Mouse (Mus musculus) stomach, embryonic 14.5 days (tissue): ENCODE measurements at regions not wholly inside any gene's neighbourhood (a gene's known extent, or its start where the extent isn't known, plus 50 kb on each side); places are given as distances from the start of the nearest gene placed in this dataset.

ENCODE experiments used
- ATAC-seq: fragments of 200-750 bp; cut with Nextera tagmentation; 2 replicates; pipeline ENCODE4 v1.8.0; 2017; ENCODE audit warnings: low read depth, moderate TSS enrichment; ENCODE audit not compliant: insufficient number of reproducible peaks, insufficient read depth, low FRiP score
- H3K27ac ChIP-seq: fragments of 300-500 bp; sonication (generic); 2 replicates; pipeline ENCODE4 v1.5.1; 2014; ENCODE audit warnings: mild to moderate bottlenecking, low read length, moderate library complexity, mixed read lengths
- H3K27me3 ChIP-seq: fragments of 300-500 bp; sonication (generic); 2 replicates; pipeline ENCODE4 v1.6.1; 2014; ENCODE audit warnings: low read length, control low read depth, mixed read lengths; ENCODE audit not compliant: control insufficient read depth, insufficient read depth
- H3K36me3 ChIP-seq: fragments of 300-500 bp; sonication (generic); 2 replicates; pipeline ENCODE4 v1.6.1; 2014; ENCODE audit warnings: mild to moderate bottlenecking, control low read depth, low read length, moderate library complexity, mixed read lengths; ENCODE audit not compliant: control insufficient read depth, insufficient read depth
- H3K4me1 ChIP-seq: fragments of 300-500 bp; sonication (generic); 2 replicates; pipeline ENCODE4 v1.6.1; 2014; ENCODE audit warnings: low read length, control low read depth, mixed read lengths; ENCODE audit not compliant: control insufficient read depth, insufficient read depth
- H3K4me2 ChIP-seq: fragments of 300-500 bp; sonication (generic); replicated peaks from 2 replicates; pipeline ENCODE4 v1.6.1; 2014; ENCODE audit warnings: low read depth, low read length, control low read depth
- H3K4me3 ChIP-seq: fragments of 300-500 bp; sonication (generic); 2 replicates; pipeline ENCODE4 v1.5.1; 2014; ENCODE audit warnings: low read depth, low read length, control low read depth
- H3K9ac ChIP-seq: fragments of 300-500 bp; sonication (generic); replicated peaks from 2 replicates; pipeline ENCODE4 v1.6.1; 2014; ENCODE audit warnings: low read depth, mild to moderate bottlenecking, control low read depth, low read length, moderate library complexity, mixed read lengths
- H3K9me3 ChIP-seq: fragments of 300-500 bp; sonication (generic); 2 replicates; pipeline ENCODE4 v1.6.1; 2016; ENCODE audit warnings: low read depth, low read length, control low read depth; ENCODE audit not compliant: control insufficient read depth
- whole genome bisulfite sequencing: fragments of 180-500 bp; shearing (Covaris S2); extraction: QIAGEN DNeasy Blood & Tissue Kit; methylation state at CpG from one replicate; pipeline ENCODE4 v1.1.7; 2014; 5-methylcytosine and 5-hydroxymethylcytosine counted together

DNA sequence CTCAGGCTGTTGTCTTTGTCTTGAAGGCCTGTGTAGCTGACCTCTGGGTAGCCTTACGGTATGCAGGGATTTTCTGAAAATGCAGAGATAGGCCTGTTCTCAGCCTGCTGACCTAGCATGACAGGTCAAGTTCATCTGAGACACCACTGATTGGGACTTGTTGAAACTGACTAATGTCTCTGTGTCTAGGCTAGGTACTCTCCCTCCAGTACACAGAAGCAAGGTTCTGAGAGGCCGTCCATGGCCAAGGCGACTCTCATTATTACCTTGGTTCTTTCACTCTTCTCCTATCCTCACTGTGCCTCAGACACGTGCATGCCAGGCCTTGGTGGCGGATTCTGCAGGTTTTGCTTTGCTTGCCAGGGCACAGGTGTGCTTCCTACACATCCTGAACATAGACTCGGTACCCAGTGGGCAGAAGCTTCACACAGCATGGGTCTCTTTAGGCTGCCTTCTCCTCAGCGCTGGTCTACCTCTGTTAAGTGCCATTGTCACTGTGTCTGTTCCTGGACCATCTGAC, 208.3 kb downstream of the Adra2a start:
- Histone ChIP-seq H3K4me2 (no peak overlapping the region), H3K9me3 (no peaks in the 10 kb centered on the region), H3K36me3 (no peaks in the 10 kb centered on the region), H3K27ac (no peak overlapping the region), H3K9ac (no peak overlapping the region), H3K4me3 (no peak overlapping the region), H3K27me3 (0 out of 2 replicates have a peak, but pooled peaks cover 3% of the 10 kb centered on the region), H3K4me1 (no peaks in the 10 kb centered on the region)
- ATAC-seq, result no peak
- 85% methylated on average over 7 of the region's 7 CpGs for WGBS

DNA sequence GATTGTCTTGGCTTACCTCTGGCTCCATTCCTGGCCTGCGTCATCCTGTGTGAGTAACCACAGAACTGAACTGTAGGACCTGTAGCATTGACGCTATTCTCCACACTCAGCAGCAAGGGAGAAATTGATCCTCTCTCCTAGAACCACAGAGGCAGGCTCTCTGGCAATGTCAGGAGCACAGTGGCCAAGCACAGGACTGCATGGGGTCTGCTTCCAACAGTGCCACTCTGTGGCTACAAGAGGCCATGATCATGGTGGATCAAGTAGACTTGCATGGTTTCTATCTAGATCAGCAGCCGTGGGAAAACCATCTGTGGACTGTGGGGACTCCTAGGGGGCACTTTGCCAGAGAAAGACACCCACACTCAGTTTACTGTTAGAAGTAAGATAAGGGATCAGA, 213.9 kb downstream of the Adra2a start:
- Histone ChIP-seq H3K27ac (no peak overlapping the region), H3K27me3 (0 out of 2 replicates have a peak, but pooled peaks cover 3% of the 10 kb centered on the region), H3K36me3 (no peaks in the 10 kb centered on the region), H3K4me2 (no peak overlapping the region), H3K4me1 (no peaks in the 10 kb centered on the region), H3K4me3 (no peak overlapping the region), H3K9me3 (no peaks in the 10 kb centered on the region), H3K9ac (no peak overlapping the region)
- WGBS, result 86% methylated on average over 3 of the region's 3 CpGs
- no peak for ATAC-seq

DNA sequence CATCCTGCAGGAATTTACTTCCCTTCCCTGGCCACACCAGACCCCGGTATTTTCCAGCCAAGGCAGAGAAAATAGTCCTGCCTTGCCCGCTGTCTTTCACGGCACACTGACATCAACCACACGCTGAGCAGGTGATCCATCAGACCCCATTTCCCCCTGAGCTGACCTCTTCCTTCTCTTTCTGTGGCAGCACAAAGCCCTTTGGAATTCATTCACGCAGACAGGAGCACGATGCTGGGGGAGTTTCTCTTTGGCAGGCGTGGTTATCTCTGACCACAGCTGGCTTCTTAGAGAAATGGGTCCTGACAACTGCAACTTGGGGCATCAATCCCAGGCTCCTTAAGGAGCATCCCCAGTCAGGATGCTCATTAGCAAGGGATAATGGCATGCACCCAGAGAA, 215.2 kb downstream of the Adra2a start:
- Histone ChIP-seq H3K4me1 (no peaks in the 10 kb centered on the region), H3K9ac (no peak overlapping the region), H3K9me3 (no peaks in the 10 kb centered on the region), H3K27me3 (0 out of 2 replicates have a peak, but pooled peaks cover 3% of the 10 kb centered on the region), H3K4me2 (no peak overlapping the region), H3K4me3 (no peak overlapping the region), H3K36me3 (no peaks in the 10 kb centered on the region), H3K27ac (no peak overlapping the region)
- no peak for ATAC-seq
- 2% methylated on average over 7 of the region's 7 CpGs for WGBS

DNA sequence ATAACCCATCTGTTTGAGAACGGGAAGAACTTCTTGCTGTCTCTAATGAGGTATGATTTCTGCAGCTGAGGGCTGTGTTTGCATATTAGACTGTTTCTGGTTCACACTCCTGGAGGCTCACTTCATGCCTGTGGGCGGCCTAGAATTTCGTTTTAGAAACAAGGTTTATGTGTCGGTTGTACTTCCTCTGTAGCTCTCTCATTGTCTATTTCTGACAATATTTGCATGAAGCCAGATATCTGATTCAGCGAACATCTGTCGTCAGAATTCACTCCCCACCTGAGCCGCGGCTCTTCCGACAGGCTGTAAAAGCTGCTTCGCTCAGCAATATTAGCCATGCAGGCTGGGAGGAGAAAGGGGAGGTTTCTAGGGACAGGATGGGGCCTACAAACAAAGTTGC, 233.4 kb downstream of the Adra2a start:
- H3K9ac ChIP-seq, result no peak overlapping the region
- no peak for ATAC-seq

DNA sequence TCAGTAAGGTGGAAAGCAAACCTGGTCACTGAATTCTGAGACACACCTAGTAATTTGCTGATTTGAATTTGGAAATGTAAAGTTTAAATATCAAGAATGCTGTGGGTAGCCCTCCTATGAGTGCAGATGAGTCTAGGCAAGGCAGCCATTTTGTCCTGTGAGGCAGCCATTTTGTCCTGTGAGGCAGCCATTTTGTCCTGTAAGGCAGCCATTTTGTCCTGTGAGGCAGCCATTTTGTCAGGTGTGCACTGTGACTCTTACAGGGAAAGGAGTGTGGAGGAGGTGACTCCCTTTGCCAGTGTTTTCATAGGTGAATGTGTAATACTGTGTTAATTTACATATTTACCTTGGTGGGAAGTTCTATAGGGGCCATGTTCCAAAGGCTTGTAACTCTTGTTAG, 241.5 kb downstream of the Adra2a start:
- no peaks in the 10 kb centered on the region for H3K9me3 ChIP-seq
- no peaks in the 10 kb centered on the region for H3K36me3 ChIP-seq
- H3K9ac ChIP-seq, result no peak overlapping the region
- H3K4me1 ChIP-seq, result no peaks in the 10 kb centered on the region
- ATAC-seq, result no peak
- H3K4me3 ChIP-seq, result no peak overlapping the region
- no peaks in the 10 kb centered on the region for H3K27me3 ChIP-seq
- no peak overlapping the region for H3K27ac ChIP-seq
- H3K4me2 ChIP-seq, result no peak overlapping the region

More for the DNA sequence above, 233.4 kb downstream of the Adra2a start:
- no peaks in the 10 kb centered on the region for H3K4me1 ChIP-seq
- no peak overlapping the region for H3K4me2 ChIP-seq
- no peak overlapping the region for H3K27ac ChIP-seq
- H3K9me3 ChIP-seq, result no peaks in the 10 kb centered on the region
- H3K27me3 ChIP-seq, result no peaks in the 10 kb centered on the region
- H3K36me3 ChIP-seq, result no peaks in the 10 kb centered on the region
- 80% methylated on average over 10 of the region's 10 CpGs for WGBS
- no peak overlapping the region for H3K4me3 ChIP-seq

DNA sequence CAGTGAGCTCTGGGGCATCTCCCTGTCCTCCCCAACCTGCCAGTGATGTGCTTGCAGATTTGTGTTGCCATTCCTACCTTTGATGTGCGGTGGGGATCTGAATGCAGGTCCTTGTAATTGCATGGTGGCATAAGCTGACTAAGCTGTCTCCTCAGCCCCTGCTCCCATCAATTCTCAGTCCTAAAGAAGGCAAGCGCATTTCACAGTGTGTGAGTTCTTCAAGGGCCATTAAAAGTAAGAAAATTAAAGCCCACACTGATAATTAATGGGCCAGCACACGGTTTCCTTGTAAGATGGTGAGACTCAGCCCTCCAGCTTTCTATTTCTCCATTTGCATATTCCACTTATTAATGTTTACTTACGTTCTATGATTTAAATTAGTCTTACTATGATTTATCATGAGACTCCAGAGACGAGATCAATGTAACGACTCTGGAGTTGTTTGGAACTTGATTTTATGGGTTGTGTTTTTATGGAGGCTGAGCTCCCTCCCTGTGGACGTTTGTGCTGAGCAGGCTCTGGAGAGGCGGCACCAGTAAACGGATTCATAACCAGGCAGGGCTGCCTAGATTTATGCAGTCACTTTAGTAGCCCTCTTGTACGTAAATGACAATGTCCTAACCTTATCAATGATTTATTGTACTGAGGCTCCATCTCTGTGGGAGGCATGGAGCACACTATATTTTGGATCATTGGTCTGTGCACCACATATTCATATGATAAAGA, 253.9 kb downstream of the Adra2a start:
- H3K4me2 ChIP-seq, result no peak overlapping the region
- ATAC-seq, result no peak
- 78% methylated on average over 10 of the region's 10 CpGs for WGBS
- no peaks in the 10 kb centered on the region for H3K9me3 ChIP-seq
- no peaks in the 10 kb centered on the region for H3K36me3 ChIP-seq
- no peak overlapping the region for H3K4me3 ChIP-seq
- no peak overlapping the region for H3K27ac ChIP-seq
- no peaks in the 10 kb centered on the region for H3K27me3 ChIP-seq
- no peaks in the 10 kb centered on the region for H3K4me1 ChIP-seq
- H3K9ac ChIP-seq, result no peak overlapping the region

DNA sequence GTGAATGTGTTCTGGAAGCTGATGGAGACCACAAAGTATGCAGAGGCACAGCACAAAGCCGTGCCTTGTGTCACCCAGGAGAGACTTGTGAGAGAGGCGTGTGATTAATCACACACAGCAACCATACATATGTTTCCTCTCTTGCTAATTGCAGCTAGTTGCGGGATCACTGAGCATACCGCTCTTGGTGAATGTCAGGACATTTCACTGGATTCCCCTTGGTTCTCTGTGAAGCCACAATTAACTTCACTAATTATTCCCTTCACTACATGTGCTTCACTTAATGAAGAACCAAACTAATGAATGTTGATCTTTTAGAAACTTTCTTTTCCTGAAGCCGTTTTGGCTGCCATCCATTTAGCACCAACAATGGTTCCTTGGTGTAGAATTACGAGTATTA, 267.3 kb downstream of the Adra2a start:
- no peak overlapping the region for H3K9ac ChIP-seq
- H3K27me3 ChIP-seq, result no peaks in the 10 kb centered on the region
- ATAC-seq, result no peak
- no peak overlapping the region for H3K4me3 ChIP-seq
- no peaks in the 10 kb centered on the region for H3K4me1 ChIP-seq
- 56% methylated on average over 6 of the region's 6 CpGs for WGBS
- no peaks in the 10 kb centered on the region for H3K36me3 ChIP-seq
- H3K27ac ChIP-seq, result no peak overlapping the region
- no peak overlapping the region for H3K4me2 ChIP-seq
- no peaks in the 10 kb centered on the region for H3K9me3 ChIP-seq

DNA sequence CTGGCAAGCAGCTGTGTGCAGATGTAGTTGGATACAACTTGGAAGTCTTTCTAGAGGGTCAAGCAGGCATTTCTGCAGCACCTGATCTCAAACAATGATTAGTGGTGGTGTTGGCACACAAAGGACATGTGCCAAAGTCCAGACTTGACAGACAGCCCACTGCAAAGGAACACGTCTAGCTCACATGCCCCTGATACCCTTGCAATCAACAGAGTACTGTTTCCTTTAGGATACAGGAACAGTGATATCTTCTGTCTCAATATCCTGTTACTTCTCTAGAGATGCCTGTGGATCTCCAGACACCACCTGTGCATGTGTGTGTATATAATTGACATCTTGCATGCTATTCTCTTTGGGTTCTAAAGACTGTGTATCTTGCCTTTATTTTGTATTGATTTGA, 267.8 kb downstream of the Adra2a start:
- no peak overlapping the region for H3K4me3 ChIP-seq
- 26% methylated on average over 1 of the region's 1 CpGs for WGBS
- no peak overlapping the region for H3K4me2 ChIP-seq
- no peaks in the 10 kb centered on the region for H3K9me3 ChIP-seq
- H3K36me3 ChIP-seq, result no peaks in the 10 kb centered on the region
- H3K27me3 ChIP-seq, result no peaks in the 10 kb centered on the region
- no peaks in the 10 kb centered on the region for H3K4me1 ChIP-seq
- no peak for ATAC-seq
- H3K9ac ChIP-seq, result no peak overlapping the region
- H3K27ac ChIP-seq, result no peak overlapping the region

DNA sequence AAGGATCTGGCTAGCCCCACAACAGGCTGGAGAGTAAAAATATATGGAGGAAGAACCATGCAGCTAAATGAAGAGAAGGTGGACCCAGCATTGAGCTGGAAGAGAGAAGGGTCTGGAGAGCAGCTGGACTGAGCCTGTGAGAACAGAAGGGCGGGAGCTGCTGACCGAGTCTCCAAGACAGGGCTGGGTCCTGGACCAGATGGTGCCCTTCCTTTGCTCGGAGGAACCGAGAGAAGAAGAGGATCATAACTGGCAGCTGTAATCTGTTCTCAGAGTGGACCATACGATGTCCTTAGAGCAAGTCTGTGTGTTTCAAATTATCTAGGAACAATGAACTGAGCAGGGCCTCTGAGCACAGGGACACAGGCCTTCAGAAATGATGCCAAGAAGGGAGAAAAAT, 279.3 kb downstream of the Adra2a start:
- no peaks in the 10 kb centered on the region for H3K4me1 ChIP-seq
- no peak overlapping the region for H3K4me2 ChIP-seq
- no peak overlapping the region for H3K27ac ChIP-seq
- no peaks in the 10 kb centered on the region for H3K9me3 ChIP-seq
- H3K36me3 ChIP-seq, result no peaks in the 10 kb centered on the region
- no peak overlapping the region for H3K9ac ChIP-seq
- H3K27me3 ChIP-seq, result no peaks in the 10 kb centered on the region
- ATAC-seq, result no peak
- WGBS, result 54% methylated on average over 5 of the region's 5 CpGs
- H3K4me3 ChIP-seq, result no peak overlapping the region
